Mouse (Mus musculus) embryonic fibroblast, embryonic 13.5 days (primary cell): ENCODE data around the gene Rhox2e. TPM values are rescaled to one million over a fixed set of nuclear protein-coding genes. Genes with fewer than 3 reads are reported as not detected.
"Not testable (repeated sequence)": the region's sequence is repeated elsewhere in the genome, so short reads cannot be mapped to it uniquely, and the experiment has no call there.

ENCODE experiments used
- H3K27ac ChIP-seq: 2 replicates; pipeline ENCODE4 v1.5.1; 2012; ENCODE audit warnings: low read length, control low read depth, inconsistent platforms; ENCODE audit not compliant: insufficient read depth
- H3K4me1 ChIP-seq: 2 replicates; pipeline ENCODE4 v1.6.1; 2011; ENCODE audit warnings: low read length; ENCODE audit not compliant: control insufficient read depth, insufficient read depth
- H3K4me3 ChIP-seq: 2 replicates; pipeline ENCODE4 v1.5.1; 2011; ENCODE audit warnings: mild to moderate bottlenecking, control low read depth, low read length; ENCODE audit not compliant: insufficient read depth
- polyA plus RNA-seq: library from polyadenylated mRNA; stranded (reverse); fragments of >200 nt; gene quantifications from 2 replicates; pipeline ENCODE4 v1.2.4, GENCODE M21; 2011; ENCODE audit warnings: low read depth; ENCODE audit not compliant: missing spikeins, insufficient read length

Gene Rhox2e
- not detected in 2 replicates for polyA plus RNA-seq

DNA sequence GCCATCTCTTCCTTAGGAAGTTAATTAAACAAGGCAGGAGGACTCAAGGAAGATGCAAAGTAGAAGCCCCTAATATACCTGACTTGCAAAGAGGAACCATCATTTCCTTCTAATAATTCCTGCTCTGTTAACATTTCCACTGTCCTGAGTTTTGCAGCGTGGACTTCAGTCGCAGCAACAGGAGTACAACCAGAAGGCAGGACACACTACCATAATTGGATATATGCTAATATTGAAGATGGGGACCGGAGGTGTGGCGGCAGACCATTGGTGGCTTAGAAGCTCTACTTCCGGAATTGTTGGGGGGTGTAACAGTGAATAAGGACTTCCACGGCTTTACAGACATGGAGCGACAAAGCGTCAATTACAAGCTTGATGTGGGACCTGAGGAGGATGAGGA is at the start of gene Rhox2e:
Gene Rhox2e (plus strand): TSS at position 301 of the 400 bp plus-strand sequence.
- H3K4me3 ChIP-seq, H3K4me1 ChIP-seq, H3K27ac ChIP-seq: not testable (repeated sequence)

GRCm38 (mm10) chrX:37514059-37514458 is 16.2 kb upstream of the Rhox2e start, which contains the start of gene Rhox4d:
Gene Rhox4d (plus strand): TSS chrX:37514359.
- H3K27ac ChIP-seq, H3K4me1 ChIP-seq, H3K4me3 ChIP-seq: not testable (repeated sequence)

- H3K4me3 ChIP-seq, H3K4me1 ChIP-seq, H3K27ac ChIP-seq: not testable (repeated sequence)
Observed at GRCm38 (mm10) chrX:37541719-37542118, 11.5 kb downstream of the Rhox2e start, which contains the start of gene Rhox3e. Gene Rhox3e (plus strand): TSS chrX:37542019.

DNA sequence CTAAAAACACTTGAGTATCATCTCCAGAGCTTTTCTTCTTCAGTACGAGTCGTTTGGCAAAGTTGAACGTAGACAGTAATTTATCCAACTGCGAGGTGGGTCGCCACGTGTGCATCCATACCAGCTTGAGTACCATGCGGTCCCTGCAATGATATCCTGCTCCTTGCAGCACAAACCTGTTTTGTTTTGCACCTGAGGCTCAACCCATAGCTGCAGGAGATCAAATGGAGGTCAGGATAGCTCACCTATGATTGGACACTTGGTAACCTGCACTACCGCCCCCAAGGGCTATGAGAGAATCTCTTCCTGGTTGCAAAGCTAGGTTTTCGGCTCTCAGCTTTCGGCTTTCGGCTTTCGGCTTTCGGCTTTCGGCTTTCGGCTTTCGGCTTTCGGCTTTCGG is 26.9 kb downstream of the Rhox2e start, which contains the start of gene Rhox4e:
Gene Rhox4e (plus strand): TSS at position 301 of the 400 bp plus-strand sequence.
- H3K4me3 ChIP-seq, H3K27ac ChIP-seq, H3K4me1 ChIP-seq: not testable (repeated sequence)

GRCm38 (mm10) chrX:37571105-37571504 is 40.9 kb downstream of the Rhox2e start, which contains the start of gene Rhox2f:
Gene Rhox2f (plus strand): TSS chrX:37571405.
- H3K27ac ChIP-seq, H3K4me1 ChIP-seq, H3K4me3 ChIP-seq: not testable (repeated sequence)

DNA sequence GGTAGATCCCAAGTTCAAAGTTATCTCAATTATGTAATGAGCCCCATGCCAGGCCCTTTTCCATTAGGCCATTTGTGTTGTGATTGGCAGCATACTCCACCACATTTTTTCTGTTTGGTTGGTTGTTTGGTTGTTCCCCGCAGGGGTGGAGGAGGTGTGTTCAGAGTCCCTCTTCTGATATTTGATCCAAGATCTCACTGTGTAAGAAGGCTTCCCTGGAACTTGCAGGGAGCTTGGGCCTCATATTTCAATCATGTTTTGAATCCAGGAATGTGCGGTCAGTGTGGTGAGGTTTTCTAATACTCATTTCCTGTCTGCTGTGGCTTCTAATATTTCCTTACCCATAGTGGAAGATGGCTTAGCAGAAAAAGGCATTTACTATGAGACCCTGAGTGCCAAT is 42.4 kb downstream of the Rhox2e start:
- not testable (repeated sequence) for H3K27ac ChIP-seq, H3K4me1 ChIP-seq, H3K4me3 ChIP-seq

DNA sequence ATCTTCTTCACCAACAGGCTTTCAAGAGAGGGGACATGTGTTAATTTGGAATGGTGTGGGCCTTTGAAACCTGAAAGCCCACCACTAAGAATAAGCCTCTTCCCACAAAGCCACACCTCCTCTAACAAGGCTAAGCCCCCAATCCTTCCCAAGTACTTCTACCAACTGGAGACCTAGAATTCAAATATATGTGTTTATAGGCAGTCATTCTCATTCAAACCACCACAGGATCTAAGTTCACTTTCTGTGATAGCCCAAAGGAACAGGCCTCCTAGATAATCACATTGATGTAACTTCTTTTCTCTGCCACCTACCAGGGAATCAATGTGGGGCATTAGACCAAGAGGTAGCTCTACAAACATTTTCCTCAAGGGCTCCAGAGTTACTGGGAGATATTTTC is 50.4 kb downstream of the Rhox2e start, which contains the start of gene Rhox3f:
Gene Rhox3f (plus strand): TSS at position 301 of the 400 bp plus-strand sequence.
- not testable (repeated sequence) for H3K4me3 ChIP-seq, H3K4me1 ChIP-seq, H3K27ac ChIP-seq

Other genes starting within 250 kb of the Rhox2e start
- not detected in 2 replicates for gene Rhox3a2, start 150.4 kb upstream of the Rhox2e start, polyA plus RNA-seq
- gene Rhox4a2, start 139.6 kb upstream of the Rhox2e start, polyA plus RNA-seq: not detected in 2 replicates
- not detected in 2 replicates for gene Rhox2b, start 118.4 kb upstream of the Rhox2e start, polyA plus RNA-seq
- gene Rhox4b, start 98.0 kb upstream of the Rhox2e start, polyA plus RNA-seq: not detected in 2 replicates
- not detected in 2 replicates for gene Rhox2c, start 76.8 kb upstream of the Rhox2e start, polyA plus RNA-seq
- not detected in 2 replicates for gene Rhox3c, start 71.9 kb upstream of the Rhox2e start, polyA plus RNA-seq
- not detected in 2 replicates for gene Rhox4c, start 50.1 kb upstream of the Rhox2e start, polyA plus RNA-seq
- not detected in 2 replicates for gene Rhox2d, start 37.0 kb upstream of the Rhox2e start, polyA plus RNA-seq
- gene Rhox4d, start 16.1 kb upstream of the Rhox2e start, polyA plus RNA-seq: not detected in 2 replicates
- not detected in 2 replicates for gene Rhox3e, start 11.6 kb downstream of the Rhox2e start, polyA plus RNA-seq
- not detected in 2 replicates for gene Rhox4e, start 27.0 kb downstream of the Rhox2e start, polyA plus RNA-seq
- gene Rhox2f, start 41.0 kb downstream of the Rhox2e start, polyA plus RNA-seq: not detected in 2 replicates
- gene Rhox3f, start 50.5 kb downstream of the Rhox2e start, polyA plus RNA-seq: not detected in 2 replicates
- gene Rhox4f, start 77.3 kb downstream of the Rhox2e start, polyA plus RNA-seq: not detected in 2 replicates
- not detected in 2 replicates for gene Rhox3g, start 98.2 kb downstream of the Rhox2e start, polyA plus RNA-seq
- gene Rhox2g, start 113.0 kb downstream of the Rhox2e start, polyA plus RNA-seq: not detected in 2 replicates
- gene Rhox4g, start 120.9 kb downstream of the Rhox2e start, polyA plus RNA-seq: not detected in 2 replicates
- not detected in 2 replicates for gene Rhox3h, start 138.3 kb downstream of the Rhox2e start, polyA plus RNA-seq
- gene Rhox2h, start 142.8 kb downstream of the Rhox2e start, polyA plus RNA-seq: not detected in 2 replicates